Mouse (Mus musculus) bone marrow macrophage, adult 2 months (primary cell): ENCODE measurements around the gene Tmem121b.

Source experiments
- CTCF ChIP-seq: IDR thresholded peaks from 2 replicates; pipeline ENCODE4 v1.5.1; 2012; ENCODE audit warnings: low read depth, mild to moderate bottlenecking, low read length, moderate library complexity
- POLR2A ChIP-seq: IDR thresholded peaks from 2 replicates; pipeline ENCODE4 v1.6.1; 2012; ENCODE audit warnings: mild to moderate bottlenecking, low read depth, low read length, borderline replicate concordance

DNA sequence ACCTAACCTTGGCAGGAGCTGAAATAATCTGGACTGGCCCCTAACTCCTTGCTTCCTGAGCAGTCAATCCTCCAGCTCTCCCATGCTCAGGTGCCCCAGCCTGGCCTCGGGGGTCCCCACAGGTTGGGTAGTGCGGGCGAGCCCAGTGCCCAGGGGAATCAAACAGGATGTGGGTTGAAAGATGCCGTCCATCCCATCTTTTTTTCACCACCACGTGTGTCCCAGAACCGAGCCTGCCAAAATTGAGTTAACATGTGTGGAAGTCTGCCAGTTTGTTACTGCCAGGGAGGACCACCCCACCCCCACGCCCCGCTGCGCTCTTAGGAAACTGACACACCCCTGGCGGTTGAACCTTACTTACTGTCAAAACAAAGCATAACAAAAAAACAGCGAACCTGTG is 29.7 kb downstream of the Tmem121b start:
- TF ChIP-seq CTCF (no peak), POLR2A (no peak)
